Mouse (Mus musculus) bone marrow macrophage, adult 2 months (primary cell): Measurements from ENCODE around the gene Hist1h3f. TPM values are rescaled to one million over a fixed set of nuclear protein-coding genes. Genes with fewer than 3 reads are reported as not detected.

Experiments used
- H3K27ac ChIP-seq: 2 replicates; pipeline ENCODE4 v1.5.1; 2012; ENCODE audit warnings: low read depth, low read length; ENCODE audit not compliant: insufficient read depth
- H3K4me1 ChIP-seq: 2 replicates; pipeline ENCODE4 v1.6.1; 2012; ENCODE audit warnings: low read length; ENCODE audit not compliant: control insufficient read depth, insufficient read depth
- H3K4me3 ChIP-seq: 2 replicates; pipeline ENCODE4 v1.5.1; 2012; ENCODE audit warnings: mild to moderate bottlenecking, low read length, moderate library complexity; ENCODE audit not compliant: insufficient read depth
- CTCF ChIP-seq: IDR thresholded peaks from 2 replicates; pipeline ENCODE4 v1.5.1; 2012; ENCODE audit warnings: low read depth, mild to moderate bottlenecking, low read length, moderate library complexity
- POLR2A ChIP-seq: IDR thresholded peaks from 2 replicates; pipeline ENCODE4 v1.6.1; 2012; ENCODE audit warnings: mild to moderate bottlenecking, low read depth, low read length, borderline replicate concordance
- polyA plus RNA-seq: library from polyadenylated mRNA; stranded (reverse); fragments of >200 nt; gene quantifications from 2 replicates; pipeline ENCODE4 v1.2.4, GENCODE M21; 2012; ENCODE audit not compliant: missing spikeins, insufficient read depth, insufficient read length

Gene Hist1h3f
- polyA plus RNA-seq, 1 experiment: 0.80 TPM

- Histone ChIP-seq H3K27ac (no peak overlapping the region), H3K4me3 (no peak overlapping the region), H3K4me1 (peaks cover 12% of the 10 kb centered on the region)
- no peak for TF ChIP-seq POLR2A
- TF ChIP-seq CTCF: no peak
Measured at GRCm38 (mm10) chr13:23503797-23504196, 40.1 kb upstream of the Hist1h3f start.

DNA sequence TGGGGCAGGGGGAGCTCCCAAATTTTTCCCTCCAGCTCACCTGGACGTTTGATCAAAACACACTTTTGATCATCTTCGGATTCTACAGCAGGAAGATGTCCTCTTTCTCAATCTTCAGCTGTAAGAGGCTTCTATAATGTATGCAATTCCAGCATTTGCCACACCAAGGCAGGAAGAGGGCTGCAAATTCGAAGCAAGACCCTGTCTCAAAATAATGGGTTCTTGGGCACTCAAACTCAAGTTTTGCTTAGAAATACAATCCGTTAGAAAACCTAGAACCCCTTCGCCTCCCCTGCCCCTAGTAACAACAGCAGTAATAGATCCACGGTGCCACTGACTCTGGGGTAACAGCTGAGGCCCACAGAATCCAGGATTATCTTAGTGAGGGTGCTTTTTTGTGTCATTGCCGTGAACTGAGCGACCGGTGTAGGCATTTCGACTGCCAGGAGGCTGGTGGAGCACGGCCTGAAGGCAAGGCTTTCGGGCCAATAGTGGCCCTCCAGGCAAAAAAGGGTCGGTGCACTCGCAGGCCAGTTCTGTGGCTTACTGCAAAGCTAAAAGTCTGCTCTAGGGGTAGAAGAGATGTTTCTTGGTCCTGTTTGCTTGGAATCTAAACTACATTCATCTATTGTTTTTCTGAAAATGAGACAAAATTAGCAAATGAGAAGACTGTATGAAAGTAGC, 38.0 kb upstream of the Hist1h3f start:
- no peak for TF ChIP-seq POLR2A
- no peak for TF ChIP-seq CTCF
- Histone ChIP-seq H3K27ac (no peak overlapping the region), H3K4me3 (no peak overlapping the region), H3K4me1 (peaks cover 14% of the 10 kb centered on the region)

DNA sequence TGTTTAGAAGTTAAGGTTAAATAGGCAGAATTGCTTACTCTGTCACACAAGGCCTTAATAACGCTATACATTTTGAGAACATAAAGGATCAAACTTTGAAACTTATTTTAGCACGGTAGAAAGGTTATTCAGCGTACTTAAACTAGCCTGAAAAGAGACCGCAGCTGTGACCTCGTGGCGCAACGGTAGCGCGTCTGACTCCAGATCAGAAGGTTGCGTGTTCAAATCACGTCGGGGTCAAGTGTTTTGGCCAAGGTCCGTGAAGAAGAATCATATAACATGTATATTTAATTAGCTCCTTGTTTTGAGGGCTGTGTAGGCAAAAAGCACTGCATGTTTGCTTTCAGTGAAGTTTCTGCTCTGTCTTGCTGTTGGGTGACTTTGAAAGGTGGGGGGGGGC, 37.5 kb upstream of the Hist1h3f start:
- Histone ChIP-seq H3K4me1 (peaks cover 14% of the 10 kb centered on the region), H3K4me3 (no peak overlapping the region), H3K27ac (no peak overlapping the region)
- TF ChIP-seq CTCF (no peak), POLR2A (no peak)

- H3K4me1 ChIP-seq: peaks cover 9% of the 10 kb centered on the region
- no peak overlapping the region for H3K27ac ChIP-seq
- no peak overlapping the region for H3K4me3 ChIP-seq
- TF ChIP-seq POLR2A (no peak), CTCF (no peak)
Measured at GRCm38 (mm10) chr13:23506819-23507515, 36.9 kb upstream of the Hist1h3f start.

- Histone ChIP-seq H3K4me1 (peaks cover 2% of the 10 kb centered on the region), H3K27ac (no peak overlapping the region), H3K4me3 (no peak overlapping the region)
- TF ChIP-seq POLR2A: no peak
- no peak for TF ChIP-seq CTCF
Measured at GRCm38 (mm10) chr13:23510127-23510526, 33.7 kb upstream of the Hist1h3f start.

DNA sequence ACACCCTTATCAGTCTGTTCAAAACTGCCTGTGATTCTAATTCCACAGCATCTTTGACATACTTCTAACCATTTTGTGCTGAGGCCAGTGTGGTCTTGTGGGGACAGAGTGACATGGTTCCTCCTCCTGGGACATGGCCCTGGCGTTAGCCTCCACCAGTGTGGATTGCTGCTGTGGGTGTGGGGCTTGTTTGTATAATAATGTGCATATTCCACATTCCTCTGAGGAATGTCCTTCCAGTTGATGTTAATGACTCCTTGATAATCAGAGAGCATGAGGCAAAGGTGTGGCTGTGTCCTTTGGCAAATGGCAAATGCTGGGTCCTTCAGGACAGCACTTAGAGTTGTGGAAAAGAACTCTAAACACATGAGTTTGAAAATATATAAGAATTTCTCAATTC, 30.3 kb upstream of the Hist1h3f start:
- Histone ChIP-seq H3K4me1 (peaks cover 5% of the 10 kb centered on the region), H3K27ac (no peak overlapping the region), H3K4me3 (no peak overlapping the region)
- no peak for TF ChIP-seq POLR2A
- no peak for TF ChIP-seq CTCF

DNA sequence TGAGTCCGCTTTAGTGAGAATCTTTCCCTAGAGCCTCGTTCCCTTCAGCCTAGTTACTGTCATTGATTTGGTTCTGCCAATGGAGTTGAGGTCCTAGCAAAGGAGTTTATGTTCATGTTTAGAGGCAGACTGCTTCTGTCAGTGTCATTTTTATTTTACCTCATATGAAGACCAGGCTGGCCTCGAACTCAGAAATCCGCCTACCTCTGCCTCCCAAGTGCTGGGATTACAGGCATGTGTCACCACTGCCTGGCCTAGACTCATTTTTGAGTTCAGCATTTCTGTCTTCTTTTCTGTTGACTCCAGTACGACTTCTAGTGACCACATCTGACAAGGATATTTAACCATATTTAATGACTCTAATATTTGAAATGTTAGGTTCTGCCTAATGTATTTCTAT, 28.6 kb upstream of the Hist1h3f start:
- TF ChIP-seq POLR2A (no peak), CTCF (no peak)
- Histone ChIP-seq H3K4me3 (no peak overlapping the region), H3K4me1 (peaks cover 10% of the 10 kb centered on the region), H3K27ac (no peak overlapping the region)

GRCm38 (mm10) chr13:23515826-23516620, 27.8 kb upstream of the Hist1h3f start:
- Histone ChIP-seq H3K4me3 (0 out of 2 replicates have a peak overlapping the region, but pooled peaks have one; percentile 8), H3K27ac (no peak overlapping the region)
- TF ChIP-seq CTCF: no peak
- no peak for TF ChIP-seq POLR2A

GRCm38 (mm10) chr13:23516822-23517602, 26.8 kb upstream of the Hist1h3f start:
- Histone ChIP-seq H3K27ac (peak overlapping the region; percentile 24; the same call in 1 of the 2 replicates), H3K4me1 (peaks cover 8% of the 10 kb centered on the region), H3K4me3 (peak overlapping the region; percentile 58)
- TF ChIP-seq POLR2A: no peak
- no peak for TF ChIP-seq CTCF

More at GRCm38 (mm10) chr13:23515826-23516620, 27.8 kb upstream of the Hist1h3f start:
- H3K4me1 ChIP-seq: peaks cover 8% of the 10 kb centered on the region
